Mouse (Mus musculus): ENCODE results near the gene Atf4.

Gene Atf4

DNA sequence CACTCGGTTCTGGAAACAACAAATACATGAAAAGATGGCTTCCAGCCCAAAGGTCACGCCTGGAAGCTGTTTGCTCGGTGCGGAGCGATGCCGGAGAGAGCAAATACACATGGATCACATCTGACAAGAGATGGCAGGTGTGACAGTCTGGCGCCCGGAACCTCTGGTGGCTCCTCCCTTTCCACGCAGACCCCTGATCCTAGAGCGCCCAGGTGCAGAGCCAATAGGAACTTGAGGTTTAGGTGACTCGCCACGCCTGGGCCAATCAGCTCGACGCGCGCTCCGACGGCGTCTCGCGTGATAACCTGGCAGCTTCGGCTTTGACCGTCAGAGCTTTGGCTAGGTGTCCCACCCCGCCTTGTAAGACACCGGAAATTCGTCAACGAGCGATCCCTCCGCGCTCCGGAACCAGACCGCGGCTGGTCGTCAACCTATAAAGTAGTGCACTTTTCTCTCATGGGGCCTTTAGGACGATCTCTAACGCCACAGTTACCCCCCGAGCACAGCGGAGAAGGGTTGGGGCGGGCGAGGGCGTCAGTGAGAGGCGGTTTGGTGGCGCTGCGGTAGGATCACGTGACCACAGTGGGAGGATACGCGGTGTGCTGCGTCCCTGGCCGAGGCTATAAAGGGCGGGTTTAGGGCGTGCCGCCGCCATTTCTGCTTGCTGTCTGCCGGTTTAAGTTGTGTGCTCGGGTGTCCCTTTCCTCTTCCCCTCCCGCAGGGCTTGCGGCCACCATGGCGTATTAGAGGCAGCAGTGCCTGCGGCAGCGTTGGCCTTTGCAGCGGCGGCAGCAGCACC, at the start of gene Atf4:
TSS of gene Atf4 (plus strand) at position 338 of the 799 bp plus-strand sequence.
- DNase-seq (ENCODE audit: low read depth, low spot score): peak; percentile 100

DNA sequence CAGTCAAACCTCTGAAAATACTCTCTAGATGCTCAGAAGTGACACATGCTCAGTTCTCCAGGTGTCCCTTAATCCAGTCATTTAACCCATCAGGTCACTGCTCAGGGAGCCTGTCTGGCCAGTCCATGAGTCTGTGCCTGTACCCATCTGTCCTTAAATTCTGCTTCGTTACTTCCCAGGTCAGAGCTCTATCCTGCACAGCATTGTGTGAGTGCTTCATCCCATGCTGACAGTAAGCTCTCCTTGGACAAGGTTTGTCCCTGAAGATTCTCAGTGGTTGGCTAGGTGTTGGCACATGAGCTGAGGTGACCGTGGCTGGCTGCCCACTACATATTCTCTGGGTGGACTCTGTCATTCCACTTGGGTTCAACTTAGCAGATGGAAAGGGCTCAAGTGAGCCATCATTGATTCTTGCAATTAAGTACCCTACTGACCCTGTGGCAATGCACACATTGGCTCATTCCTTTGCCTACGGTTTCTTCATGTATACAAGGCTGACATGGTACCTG, 48.9 kb upstream of the Atf4 start:
- DNase-seq (ENCODE audit: low read depth, low spot score): no peak

DNA sequence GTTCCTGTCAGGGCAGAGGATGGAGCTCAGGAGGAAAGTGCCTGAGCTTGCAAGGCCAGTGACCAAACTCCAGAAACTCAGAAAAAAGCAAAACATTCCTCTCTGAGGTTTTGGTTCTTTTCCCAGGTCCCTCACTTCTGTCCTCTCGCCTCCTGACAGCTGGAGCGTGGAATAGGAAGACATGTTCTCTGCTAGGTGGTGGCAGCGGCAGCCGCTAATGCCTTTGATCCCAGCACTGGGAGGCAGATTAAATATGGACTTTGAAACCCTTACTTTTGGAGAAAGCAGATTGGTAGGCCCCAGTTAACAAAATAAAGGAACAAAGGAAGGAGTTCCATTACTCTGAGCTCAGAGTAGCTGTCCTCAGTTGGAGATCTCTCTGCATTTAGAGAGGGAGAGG, 46.5 kb upstream of the Atf4 start:
- peak; percentile 35 for DNase-seq (ENCODE audit: low read depth, low spot score)

DNA sequence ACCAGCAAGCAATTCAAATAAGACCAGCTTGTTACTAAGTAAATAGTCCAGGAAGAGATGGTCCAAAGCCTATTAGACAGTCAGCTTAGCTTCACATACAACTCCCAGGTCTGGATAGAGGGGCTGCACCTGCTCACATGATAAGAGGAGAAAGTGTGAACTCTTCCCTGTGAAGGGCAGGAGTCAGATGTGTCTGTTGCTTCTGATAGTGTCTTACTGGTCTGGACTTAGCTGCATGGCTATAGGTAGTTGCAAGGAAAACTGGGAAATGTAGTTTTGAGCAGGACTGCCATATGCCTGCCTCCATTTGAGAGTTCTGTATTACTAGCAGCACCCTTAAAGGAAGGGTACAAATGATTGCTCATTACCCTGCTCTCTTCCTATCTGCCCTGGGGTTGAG, 41.3 kb upstream of the Atf4 start:
- DNase-seq (ENCODE audit: low read depth, low spot score): no peak

DNA sequence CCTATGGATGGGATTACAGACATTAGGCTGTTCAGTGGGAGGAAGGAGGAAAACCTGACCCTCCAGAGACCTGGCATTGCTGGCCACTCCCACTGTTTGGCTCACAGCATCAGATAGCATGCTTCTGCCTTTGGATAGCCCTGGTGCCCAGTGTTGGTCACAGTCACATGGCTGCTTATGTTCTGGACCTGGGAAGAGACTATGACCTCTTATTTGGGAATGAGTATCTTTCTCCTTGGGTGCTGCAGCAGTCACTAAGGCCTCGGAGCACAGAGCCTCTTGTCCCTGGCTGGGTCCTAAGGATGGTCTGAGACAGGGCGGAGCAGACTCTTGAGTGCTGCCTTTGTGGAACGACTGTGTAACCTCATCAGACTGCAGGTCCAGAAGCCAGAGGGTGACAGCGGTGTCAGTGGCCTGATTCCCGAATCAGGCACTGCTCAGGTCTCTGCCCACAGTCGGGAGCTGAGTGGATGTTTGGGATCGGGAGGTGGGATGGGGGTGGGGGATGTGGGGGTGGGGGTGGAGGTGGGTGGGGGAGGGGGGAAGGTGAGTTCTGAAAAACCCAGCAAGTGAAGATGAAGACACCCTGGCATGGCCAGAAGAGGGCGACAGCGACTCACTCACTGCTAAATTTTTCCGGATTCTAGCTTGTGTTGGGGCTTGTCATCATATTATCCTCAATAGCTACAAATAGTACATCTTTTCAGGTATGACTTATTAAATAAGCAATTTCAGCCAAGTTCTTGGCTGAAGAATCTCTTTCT, 39.1 kb upstream of the Atf4 start:
- peak; percentile 74 for DNase-seq (ENCODE audit: low read depth, low spot score)

DNA sequence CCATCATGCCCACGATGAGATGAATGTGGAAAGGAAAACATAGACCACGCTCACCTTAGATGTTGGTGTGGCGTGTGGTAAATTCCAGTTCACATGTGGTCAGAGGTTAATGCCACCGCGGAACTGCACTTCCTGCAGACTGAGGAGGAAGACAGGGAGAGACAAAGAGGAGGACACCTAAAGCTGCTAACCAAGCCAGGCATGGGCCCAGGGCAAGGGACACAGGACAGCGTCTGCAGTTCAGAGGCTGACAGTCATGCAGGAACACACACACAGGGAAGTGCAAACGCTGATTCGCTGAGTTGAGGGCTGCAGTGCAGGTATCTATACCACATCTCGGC, 38.5 kb upstream of the Atf4 start:
- DNase-seq (ENCODE audit: low read depth, low spot score): no peak

DNA sequence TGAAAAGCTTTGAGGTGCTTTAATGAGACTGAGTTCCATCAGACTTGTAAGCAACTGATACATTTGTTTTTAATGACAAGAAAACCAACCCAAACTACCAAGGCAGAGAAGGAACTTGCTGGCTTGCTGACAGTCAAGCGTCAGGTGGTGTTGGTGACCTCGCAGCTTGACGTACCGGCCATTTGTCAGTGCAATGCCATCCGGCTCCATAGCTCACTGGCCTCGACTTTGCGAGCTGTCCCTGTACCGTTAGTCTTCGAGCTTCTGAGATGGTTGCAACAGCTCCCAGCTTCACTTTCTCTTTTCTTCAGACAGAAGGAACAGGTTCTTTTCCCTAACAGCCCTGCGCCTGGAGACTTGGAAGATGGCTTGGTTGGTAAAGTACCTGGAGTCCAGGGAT, 37.5 kb upstream of the Atf4 start:
- no peak for DNase-seq (ENCODE audit: low read depth, low spot score)

DNA sequence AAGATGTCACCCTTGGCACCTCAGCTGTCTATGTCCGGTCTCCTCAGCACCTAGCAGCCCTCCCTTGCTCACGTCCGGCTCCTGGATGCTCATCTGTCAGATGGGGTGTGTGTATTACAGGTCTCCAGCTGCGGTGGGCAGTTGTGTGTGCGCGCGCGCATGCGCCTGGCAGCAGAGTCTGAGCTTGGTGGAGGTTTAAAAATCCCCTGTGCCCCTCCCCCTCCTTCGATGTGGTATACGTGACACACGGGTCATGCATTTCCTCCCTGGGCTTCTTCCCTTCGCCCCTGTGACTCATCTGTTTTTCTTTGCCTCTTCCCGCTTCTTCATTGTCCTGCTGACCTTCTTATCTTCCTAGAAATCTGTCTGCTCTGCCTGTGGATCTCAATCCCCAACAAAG, 35.8 kb upstream of the Atf4 start:
- DNase-seq (ENCODE audit: low read depth, low spot score): peak; percentile 90

DNA sequence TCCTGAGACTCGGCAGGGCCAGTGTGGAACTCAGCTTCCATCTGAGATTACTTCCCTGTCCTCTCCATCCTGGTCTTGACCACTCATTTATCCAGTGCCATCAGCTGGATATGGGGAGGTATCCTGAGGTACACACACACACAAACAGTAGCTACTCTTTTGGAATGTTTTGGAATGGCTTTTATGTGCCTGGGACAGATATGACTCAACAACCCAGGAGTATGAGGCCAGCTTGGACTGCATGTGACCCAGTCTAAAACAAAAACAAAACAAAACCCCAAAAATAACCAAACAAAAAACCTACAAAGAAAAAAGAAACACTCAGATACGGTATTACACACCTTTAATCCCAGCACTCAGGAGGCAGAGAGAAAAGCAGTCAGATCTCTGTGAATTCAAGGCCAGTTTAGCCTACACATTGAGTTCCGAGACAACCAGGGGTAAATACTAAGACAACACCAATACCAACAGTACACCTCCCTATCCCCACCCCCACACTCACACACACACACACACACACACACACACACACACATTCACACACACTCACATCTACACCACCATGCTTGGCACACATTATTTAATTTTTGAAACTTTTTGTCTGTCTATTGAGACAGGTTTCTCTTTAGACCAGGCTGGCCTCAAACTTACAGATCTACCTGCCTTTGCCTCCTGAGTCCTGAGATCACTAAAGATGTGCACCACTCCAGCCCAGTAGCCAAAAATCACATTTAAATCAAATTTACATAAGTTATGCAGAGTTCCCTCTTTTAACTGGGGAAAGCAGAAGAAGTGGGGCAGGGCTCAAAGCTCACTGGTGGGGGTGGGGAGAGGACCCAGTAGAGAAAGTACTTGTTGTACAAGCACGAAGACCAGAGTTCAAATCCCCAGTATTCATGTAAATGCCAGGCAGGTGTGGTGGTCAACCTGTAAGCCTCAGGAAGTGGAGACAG, 35.0 kb upstream of the Atf4 start:
- peak; percentile 86 for DNase-seq (ENCODE audit: low read depth, low spot score)

DNA sequence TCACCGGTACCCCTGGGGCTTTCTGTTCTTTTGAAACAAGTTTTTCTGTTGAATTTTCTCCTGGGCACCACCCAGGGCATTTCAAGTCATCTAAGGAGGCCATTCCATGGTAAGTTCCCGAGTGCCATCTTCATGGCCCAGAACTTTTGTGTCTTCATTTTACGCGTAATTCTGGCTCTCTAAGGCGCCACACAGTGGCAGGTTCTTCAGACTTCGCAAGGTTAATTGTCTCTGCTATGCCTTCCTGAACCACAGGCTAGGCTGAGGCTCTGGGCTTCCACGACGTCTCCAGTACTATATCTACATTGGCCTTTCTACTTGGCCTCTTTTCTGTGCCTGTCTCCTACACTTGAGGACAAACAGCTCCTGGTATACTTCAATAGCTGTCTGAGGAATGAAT, 34.0 kb upstream of the Atf4 start:
- DNase-seq (ENCODE audit: low read depth, low spot score): peak; percentile 69

DNA sequence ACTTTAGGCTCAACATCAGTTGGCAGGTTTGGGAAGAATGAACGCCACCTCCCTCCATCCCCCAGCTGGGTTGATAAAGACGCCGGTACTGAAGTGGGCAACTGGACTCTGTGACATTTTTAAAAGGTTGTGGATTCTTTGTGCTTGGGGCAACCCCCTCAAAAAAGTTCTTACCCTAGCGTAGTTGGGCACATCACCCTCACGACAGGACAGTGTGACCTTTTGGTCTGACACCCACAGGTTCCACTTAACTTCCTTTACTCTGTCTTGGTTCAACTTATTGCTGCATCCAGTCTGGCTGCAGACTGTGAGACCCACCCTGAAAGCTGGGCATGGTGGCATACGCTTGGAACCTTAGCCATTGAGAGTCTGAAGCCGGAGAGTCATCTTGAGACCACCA, 31.2 kb upstream of the Atf4 start:
- DNase-seq (ENCODE audit: low read depth, low spot score): no peak

DNA sequence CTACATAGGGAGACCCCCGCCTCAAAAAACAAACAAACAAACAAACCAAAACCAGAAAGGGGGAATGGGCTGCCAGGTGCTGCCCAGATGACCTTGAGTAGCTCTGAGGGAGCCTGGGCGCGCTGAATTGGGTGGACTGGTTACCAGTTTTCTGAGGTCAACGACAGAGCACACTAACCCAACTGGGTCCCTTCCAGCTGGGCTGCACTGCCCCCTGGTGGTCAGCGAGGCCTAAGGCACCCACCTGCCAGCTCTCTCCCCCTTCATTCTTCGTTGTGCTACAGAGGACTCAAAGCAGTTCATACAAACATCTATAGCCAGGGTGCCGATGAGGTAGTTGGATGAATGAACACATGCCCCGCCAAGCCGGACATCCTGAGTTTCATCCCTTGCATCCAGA, 29.8 kb upstream of the Atf4 start:
- peak; percentile 92 for DNase-seq (ENCODE audit: low read depth, low spot score)

DNA sequence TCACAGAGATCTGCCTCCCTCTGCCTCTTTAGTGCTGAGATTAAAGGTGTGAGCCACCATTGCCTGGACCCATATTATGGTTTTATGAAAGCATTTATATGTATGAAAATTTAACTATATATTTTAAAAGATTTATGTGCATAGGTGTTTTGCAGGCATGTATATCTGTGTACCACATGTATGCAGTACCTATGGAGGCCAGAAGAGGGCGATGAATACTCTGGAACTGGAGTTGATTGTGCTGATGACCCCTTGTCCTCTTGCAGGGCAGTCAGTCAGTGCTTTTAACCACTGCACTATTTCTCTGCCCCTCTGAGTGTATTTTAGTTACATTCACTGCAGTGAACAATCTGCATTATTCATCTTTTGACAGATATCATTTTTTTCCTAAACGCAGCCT, 29.2 kb upstream of the Atf4 start:
- DNase-seq (ENCODE audit: low read depth, low spot score): peak; percentile 85

DNA sequence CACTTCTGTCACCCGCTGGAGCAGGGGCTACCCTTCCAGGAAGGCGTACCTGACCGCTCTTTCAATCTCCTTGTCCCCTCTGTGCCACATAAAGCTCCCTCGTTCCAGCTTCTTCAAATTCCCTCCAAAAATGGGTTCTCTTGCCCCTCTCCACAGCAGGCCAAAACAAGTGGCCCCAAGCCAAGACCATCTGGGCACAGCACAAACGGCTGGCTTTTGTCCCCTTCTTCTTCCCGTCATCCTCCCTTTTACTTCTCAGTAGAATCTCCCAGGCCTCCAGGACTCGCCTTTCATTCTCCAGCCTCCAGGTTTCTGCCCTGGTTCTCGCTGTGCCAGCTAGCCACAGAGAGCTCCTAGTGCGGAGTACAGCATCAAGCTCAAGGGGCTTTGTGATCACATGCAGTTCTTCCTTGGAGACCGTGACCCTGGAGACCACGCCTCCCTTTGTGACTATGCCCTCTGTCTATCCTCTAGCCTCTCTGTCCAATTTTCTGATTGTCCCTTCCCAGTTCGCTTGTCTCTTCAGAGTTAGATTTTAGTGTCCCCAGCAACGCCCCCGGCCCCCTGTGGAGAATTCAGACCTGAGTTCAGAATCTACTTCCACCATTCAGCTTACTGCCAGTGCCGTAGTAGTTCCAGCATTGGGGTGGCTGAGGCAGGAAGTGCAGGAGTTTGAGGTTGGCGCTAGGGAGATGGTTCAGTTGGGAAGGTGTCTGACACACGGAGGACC, 26.7 kb upstream of the Atf4 start:
- peak; percentile 58 for DNase-seq (ENCODE audit: low read depth, low spot score)

DNA sequence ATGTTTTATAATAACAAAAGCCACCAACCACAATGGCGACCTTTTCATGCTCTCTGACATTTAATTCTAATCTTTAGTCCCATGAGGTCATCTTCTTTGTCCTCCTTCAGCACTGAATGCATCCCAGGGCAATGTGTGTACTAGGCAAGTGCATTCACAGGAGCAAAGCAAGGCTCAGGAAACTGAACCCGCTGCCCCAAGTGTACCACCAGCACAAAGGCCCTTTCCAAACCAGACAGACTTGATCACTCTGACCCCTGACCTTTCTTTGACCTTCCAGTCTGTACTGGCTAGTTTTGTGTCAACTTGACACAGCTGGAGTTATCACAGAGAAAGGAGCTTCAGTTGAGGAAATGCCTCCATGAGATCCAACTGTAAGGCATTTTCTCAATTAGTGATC, 22.7 kb upstream of the Atf4 start:
- no peak for DNase-seq (ENCODE audit: low read depth, low spot score)

DNA sequence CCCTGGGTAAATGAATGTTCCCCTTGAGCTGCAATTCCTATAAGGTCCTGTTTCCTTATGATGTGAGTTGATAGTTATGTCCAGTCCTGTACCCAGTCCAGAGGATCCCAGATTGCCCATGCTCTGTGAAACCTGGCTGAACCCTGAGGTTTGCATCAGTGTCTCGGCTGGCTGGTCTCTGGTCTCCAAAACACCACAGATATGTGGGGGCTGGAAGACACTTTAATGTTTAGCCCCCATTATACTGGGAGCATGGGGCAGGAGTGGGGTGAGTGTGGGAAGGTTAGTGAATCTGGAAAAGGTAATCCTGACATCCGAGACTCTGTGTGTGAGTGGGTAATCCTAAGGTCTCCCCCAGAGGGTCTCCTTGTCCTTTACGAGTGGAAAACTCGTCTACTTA, 21.9 kb upstream of the Atf4 start:
- DNase-seq (ENCODE audit: low read depth, low spot score): no peak

DNA sequence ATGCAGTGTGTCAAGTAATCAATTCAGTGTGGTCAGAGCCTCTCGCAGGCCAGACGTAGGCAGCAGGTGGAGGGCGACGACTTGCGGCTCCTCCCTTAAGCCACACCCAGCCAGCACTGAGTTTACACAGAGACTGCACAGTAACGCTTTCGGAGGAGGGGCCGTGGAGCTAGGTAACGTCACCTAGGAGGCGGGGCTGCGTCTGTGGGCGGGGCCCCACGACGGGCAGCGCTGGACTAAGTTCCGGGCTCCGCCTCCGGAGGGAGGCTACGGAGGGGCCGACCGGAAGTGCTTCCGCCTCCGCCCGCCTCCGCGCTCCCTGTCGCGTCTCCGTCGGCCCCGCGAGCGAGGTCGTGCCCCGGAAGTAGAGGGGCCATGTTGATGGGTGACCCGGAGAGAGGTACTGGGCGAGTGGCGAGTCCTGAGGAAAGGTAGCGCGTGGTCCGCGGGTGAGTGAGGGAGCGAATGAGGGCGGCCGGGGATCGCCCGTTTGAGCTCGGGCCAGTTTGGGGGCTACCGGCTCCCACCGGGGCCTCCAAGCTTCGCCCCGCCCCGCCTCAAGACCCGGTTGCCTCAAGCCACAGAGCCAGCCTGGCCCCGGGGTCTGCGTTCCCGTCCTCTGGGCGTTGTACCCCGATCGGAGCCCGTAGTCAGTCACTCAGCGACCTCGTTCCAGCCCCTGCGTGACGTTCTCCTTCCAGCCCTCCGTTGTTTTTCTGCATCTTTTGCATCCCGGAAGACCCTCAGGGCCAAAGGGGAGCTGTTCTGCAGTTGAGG, 21.1 kb upstream of the Atf4 start, which contains the start of gene Mief1:
TSS of gene Mief1 (plus strand) at position 286 of the 777 bp plus-strand sequence.
- DNase-seq (ENCODE audit: low read depth, low spot score): peak; percentile 100

DNA sequence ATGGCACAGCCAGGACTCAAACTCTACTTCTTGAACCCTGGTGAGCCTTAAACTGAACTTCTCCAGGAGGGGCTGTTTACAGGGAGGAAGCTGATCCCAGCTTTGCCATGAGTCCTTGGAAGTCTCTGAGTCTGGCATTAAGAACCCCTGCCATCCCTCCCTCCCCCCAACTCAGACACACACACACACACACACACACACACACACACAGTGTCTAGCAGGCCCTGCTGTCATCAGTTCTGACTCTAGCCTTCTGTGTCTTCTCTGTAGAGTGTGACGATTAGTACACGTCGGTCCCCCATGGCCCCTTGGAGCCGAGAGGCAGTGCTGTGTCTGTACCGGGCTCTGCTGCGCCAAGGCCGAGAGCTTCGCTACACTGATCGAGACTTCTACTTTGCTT, 19.4 kb upstream of the Atf4 start, which contains the start of gene AC140267.1:
TSS of gene AC140267.1 (plus strand) at position 301 of the 400 bp plus-strand sequence.
- DNase-seq (ENCODE audit: low read depth, low spot score): no peak

DNA sequence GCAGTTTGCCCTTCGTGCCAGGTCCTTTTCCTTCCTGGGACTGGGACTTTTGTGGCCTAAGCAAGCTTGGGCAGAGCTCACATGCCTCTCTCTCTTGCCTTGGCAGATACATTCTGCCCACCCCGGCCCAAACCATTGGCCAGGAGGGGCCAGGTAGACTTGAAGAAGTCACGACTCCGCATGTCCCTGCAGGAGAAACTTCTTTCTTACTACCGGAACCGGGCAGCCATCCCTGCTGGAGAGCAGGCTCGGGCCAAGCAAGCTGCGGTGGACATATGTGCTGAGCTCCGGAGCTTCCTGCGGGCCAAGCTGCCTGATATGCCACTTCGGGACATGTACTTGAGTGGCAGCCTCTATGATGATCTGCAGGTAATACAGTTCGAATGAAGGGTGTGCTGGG, 6.8 kb upstream of the Atf4 start:
- no peak for DNase-seq (ENCODE audit: low read depth, low spot score)

DNA sequence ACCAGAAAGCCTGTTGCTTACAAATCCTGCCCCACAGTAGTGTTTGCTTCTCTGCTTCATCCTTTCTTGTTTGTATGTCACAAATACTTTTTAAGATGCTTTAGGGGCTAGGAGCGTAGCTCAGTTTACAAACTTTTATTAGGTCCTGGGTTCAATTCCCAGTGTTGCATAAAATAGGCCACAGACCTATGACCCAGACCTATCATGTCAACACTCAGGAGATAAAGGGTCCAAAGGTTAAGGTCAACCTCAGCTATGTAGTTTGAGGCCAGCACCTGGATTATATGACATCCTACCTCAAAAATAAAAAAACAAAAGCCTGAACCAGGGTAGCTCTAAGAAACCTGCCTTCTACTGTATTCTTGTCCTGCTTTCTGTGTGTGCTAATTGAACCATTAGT, 6.4 kb upstream of the Atf4 start:
- no peak for DNase-seq (ENCODE audit: low read depth, low spot score)

Measured in ZHBTc4 (cell line).